Mouse (Mus musculus): ENCODE measurements around the gene Fam69a. TPM values are rescaled to one million over a fixed set of nuclear protein-coding genes. Genes with fewer than 3 reads are reported as not detected.
"Not testable (repeated sequence)": the region's sequence is repeated elsewhere in the genome, so short reads cannot be mapped to it uniquely, and the experiment has no call there.

Gene Fam69a
- polyA plus RNA-seq, 1 experiment from 2014 or later, result 20.9 TPM

GRCm38 (mm10) chr5:107960532-107961202, 26.2 kb downstream of the Fam69a start:
- H3K9me3 ChIP-seq, result no peaks in the 10 kb centered on the region
- no peak overlapping the region for H3K27ac ChIP-seq
- no peak overlapping the region for H3K4me3 ChIP-seq (replicated peaks)
- H3K27me3 ChIP-seq (replicated peaks), result no peaks in the 10 kb centered on the region
- WGBS, result 62% methylated on average over 14 of the region's 14 CpGs
- H3K4me1 ChIP-seq (replicated peaks), result peaks cover 7% of the 10 kb centered on the region; the same call in 1 of the 2 replicates
- ATAC-seq, result peak; percentile 61; the same call in 1 of the 2 replicates
- H3K36me3 ChIP-seq, result no peaks in the 10 kb centered on the region
- H3K9ac ChIP-seq, result no peak overlapping the region
- H3K4me2 ChIP-seq (replicated peaks), result peak overlapping the region; percentile 39

DNA sequence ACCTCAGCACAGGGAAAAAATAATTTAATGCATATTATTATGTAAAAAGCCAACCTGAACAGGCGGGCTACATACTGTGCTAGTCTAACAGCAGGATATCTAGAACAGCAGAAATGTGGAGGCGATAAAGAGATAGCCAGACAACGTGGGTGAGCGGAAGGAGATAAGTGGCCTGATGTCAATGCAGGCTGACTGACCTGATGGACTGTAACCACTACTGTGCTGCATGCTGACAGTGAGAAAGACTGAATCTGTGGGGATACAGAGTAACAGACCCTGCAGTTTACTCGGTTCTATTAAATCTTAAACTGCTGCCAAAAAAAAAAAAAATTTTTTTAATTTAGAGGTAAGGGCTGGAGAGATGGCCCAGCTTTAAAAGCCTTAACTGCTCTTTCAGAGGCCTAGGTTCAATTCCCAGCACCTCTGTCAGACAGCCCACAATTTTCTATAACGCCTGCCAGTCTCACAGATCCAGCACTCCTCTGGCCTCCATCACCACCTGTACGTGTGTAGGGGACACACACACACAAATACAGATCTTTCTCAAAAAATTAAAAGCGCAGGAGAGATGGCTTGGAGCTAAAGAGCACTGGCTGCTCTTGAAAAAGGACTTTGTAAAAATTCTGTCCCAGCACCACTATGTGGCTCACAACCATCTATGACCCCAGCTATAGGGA, 27.1 kb downstream of the Fam69a start:
- H3K9me3 ChIP-seq, result no peaks in the 10 kb centered on the region
- WGBS, result 87% methylated on average over 8 of the region's 8 CpGs
- no peak for ATAC-seq

DNA sequence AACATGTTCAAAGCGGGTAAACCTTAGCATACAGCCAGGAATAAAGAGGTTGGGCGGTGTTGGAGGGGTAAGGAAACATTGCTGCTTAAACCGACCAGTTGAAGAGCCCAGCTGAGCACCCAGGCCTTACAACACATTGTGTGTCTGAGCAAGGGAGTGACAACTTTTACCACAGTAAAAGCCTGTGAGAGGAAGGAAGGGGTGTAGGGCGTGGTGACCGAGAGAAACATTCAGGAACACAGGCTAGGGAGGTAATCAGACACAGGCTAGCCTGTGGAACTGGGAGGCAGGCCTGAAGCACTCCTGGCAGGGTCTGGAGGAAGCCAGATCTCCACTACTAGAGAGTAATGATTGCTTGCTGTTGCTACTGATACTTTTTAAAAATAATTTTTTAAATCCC, 36.2 kb downstream of the Fam69a start:
- Histone ChIP-seq H3K27ac (no peak overlapping the region), H3K9me3 (no peaks in the 10 kb centered on the region), H3K9ac (no peak overlapping the region), H3K27me3 (replicated peaks) (no peaks in the 10 kb centered on the region), H3K4me3 (replicated peaks) (no peak overlapping the region), H3K4me2 (replicated peaks) (no peak overlapping the region), H3K36me3 (no peaks in the 10 kb centered on the region), H3K4me1 (replicated peaks) (no peaks in the 10 kb centered on the region)
- 80% methylated on average over 5 of the region's 5 CpGs for WGBS
- no peak for ATAC-seq

More for the DNA sequence above, 27.1 kb downstream of the Fam69a start:
- H3K4me1 ChIP-seq (replicated peaks), result peaks cover 3% of the 10 kb centered on the region; the same call in 1 of the 2 replicates
- no peak overlapping the region for H3K4me3 ChIP-seq (replicated peaks)
- H3K9ac ChIP-seq, result no peak overlapping the region
- no peaks in the 10 kb centered on the region for H3K36me3 ChIP-seq
- H3K27me3 ChIP-seq (replicated peaks), result no peaks in the 10 kb centered on the region
- no peak overlapping the region for H3K27ac ChIP-seq
- H3K4me2 ChIP-seq (replicated peaks), result no peak overlapping the region

DNA sequence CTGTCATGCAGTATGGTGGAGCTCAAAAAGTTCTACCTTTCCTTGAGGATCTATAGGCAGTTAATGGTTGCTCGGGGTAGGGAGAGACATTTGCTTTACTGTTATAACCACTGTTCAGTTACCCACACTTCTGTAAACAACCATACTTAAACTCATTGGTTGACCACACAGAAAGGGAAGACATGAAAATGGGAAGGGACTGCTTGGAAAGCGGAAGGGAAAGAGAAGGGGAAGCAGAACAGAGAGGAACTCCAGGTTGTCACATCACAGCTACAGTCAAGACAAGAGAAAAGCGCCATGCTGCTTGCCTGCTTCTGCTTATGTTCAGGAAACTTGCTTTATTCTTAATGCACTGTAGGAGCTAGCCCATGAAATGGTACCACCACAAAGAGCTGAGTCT, 37.3 kb downstream of the Fam69a start:
- H3K27ac ChIP-seq, result no peak overlapping the region
- no peaks in the 10 kb centered on the region for H3K27me3 ChIP-seq (replicated peaks)
- no peak overlapping the region for H3K4me3 ChIP-seq (replicated peaks)
- no peaks in the 10 kb centered on the region for H3K36me3 ChIP-seq
- 74% methylated on average over 3 of the region's 3 CpGs for WGBS
- no peak for ATAC-seq
- no peak overlapping the region for H3K9ac ChIP-seq
- H3K4me1 ChIP-seq (replicated peaks), result no peaks in the 10 kb centered on the region
- no peaks in the 10 kb centered on the region for H3K9me3 ChIP-seq
- H3K4me2 ChIP-seq (replicated peaks), result no peak overlapping the region

DNA sequence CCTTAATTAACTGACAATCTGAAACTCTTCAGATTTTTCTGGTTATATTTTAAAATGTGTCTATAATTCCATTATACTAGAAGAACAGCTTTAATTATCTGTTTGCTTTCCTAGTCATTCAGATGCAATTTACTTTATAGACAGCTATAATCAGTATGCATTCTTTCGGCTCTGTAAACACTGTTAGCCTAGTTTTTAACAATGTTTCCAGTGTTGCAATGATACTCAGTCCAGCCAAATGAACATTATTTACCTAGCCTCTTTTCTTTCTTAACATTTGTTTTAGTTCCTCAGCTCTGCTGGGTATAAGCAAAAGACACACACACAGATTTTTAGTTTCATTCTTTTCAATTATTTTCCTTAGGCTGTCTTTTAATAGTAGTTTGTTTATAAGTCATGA, 38.0 kb downstream of the Fam69a start:
- no peak overlapping the region for H3K9ac ChIP-seq
- no peaks in the 10 kb centered on the region for H3K27me3 ChIP-seq (replicated peaks)
- no peak overlapping the region for H3K4me3 ChIP-seq (replicated peaks)
- no peaks in the 10 kb centered on the region for H3K9me3 ChIP-seq
- no peak for ATAC-seq
- 66% methylated on average over 1 of the region's 1 CpGs for WGBS
- H3K4me1 ChIP-seq (replicated peaks), result no peaks in the 10 kb centered on the region
- no peak overlapping the region for H3K27ac ChIP-seq
- no peak overlapping the region for H3K4me2 ChIP-seq (replicated peaks)
- no peaks in the 10 kb centered on the region for H3K36me3 ChIP-seq

- no peaks in the 10 kb centered on the region for H3K27me3 ChIP-seq (replicated peaks)
- no peak overlapping the region for H3K27ac ChIP-seq
- no peak overlapping the region for H3K4me2 ChIP-seq (replicated peaks)
- no peak for ATAC-seq
- H3K4me1 ChIP-seq (replicated peaks), result no peaks in the 10 kb centered on the region
- no peak overlapping the region for H3K4me3 ChIP-seq (replicated peaks)
- 55% methylated on average over 2 of the region's 2 CpGs for whole genome bisulfite sequencing
- H3K9ac ChIP-seq, result no peak overlapping the region
- H3K36me3 ChIP-seq, result no peaks in the 10 kb centered on the region
- H3K9me3 ChIP-seq, result no peaks in the 10 kb centered on the region
Measured at GRCm38 (mm10) chr5:107947548-107947947, 39.3 kb downstream of the Fam69a start.

DNA sequence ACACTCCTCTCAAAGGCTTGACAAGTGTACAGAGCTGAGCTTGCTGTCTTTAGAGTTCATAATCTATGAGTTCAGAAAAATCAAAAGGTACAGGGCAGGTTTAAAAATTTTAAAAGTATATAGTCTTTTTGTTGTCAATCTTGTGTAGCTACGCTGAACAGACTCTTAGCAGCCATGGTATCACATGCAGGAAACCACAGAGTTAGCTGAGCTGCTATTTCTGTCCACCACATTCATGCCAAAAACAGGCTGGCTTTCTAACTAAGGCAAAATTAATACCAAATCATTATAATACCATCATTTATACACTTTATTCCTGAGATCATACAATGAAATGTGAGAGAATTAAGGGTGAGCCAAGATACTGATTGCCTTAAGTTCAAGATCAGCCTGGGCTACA, 40.4 kb downstream of the Fam69a start:
- Histone ChIP-seq H3K36me3 (no peaks in the 10 kb centered on the region), H3K9ac (no peak overlapping the region), H3K27ac (no peak overlapping the region), H3K4me1 (replicated peaks) (no peaks in the 10 kb centered on the region), H3K27me3 (replicated peaks) (no peaks in the 10 kb centered on the region), H3K9me3 (no peaks in the 10 kb centered on the region), H3K4me3 (replicated peaks) (no peak overlapping the region), H3K4me2 (replicated peaks) (no peak overlapping the region)
- WGBS, result 98% methylated on average over 1 of the region's 1 CpGs
- no peak for ATAC-seq

- Histone ChIP-seq H3K4me3 (replicated peaks) (no peak overlapping the region), H3K9me3 (no peaks in the 10 kb centered on the region), H3K9ac (no peak overlapping the region), H3K4me1 (replicated peaks) (no peaks in the 10 kb centered on the region), H3K27me3 (replicated peaks) (no peaks in the 10 kb centered on the region), H3K36me3 (no peaks in the 10 kb centered on the region), H3K4me2 (replicated peaks) (no peak overlapping the region), H3K27ac (no peak overlapping the region)
- WGBS, result 91% methylated on average over 6 of the region's 6 CpGs
- no peak for ATAC-seq
Measured at GRCm38 (mm10) chr5:107943526-107943925, 43.4 kb downstream of the Fam69a start.

DNA sequence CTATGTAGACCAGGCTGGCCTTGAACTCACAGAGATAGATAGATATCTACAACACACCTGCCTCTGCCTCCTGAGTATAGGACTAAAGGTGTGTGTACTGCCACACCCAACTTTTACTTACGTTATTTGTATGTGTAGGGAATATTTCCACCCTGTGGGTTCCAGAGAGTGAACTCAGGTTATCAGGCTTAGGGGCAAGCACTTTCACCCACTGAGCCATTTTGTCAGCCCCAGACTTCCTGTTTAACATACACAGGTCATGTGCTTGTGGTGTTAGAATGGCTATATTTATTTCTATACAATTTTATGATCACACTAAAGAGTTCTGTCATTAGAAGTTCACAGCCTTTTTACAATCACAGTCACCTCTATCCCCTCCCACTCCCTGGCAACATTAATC, 43.9 kb downstream of the Fam69a start:
- Histone ChIP-seq H3K4me3 (replicated peaks) (no peak overlapping the region), H3K4me1 (replicated peaks) (no peaks in the 10 kb centered on the region), H3K36me3 (no peaks in the 10 kb centered on the region), H3K9me3 (no peaks in the 10 kb centered on the region), H3K27me3 (replicated peaks) (no peaks in the 10 kb centered on the region), H3K27ac (no peak overlapping the region), H3K9ac (no peak overlapping the region), H3K4me2 (replicated peaks) (no peak overlapping the region)
- WGBS, result 67% methylated on average over 1 of the region's 1 CpGs
- ATAC-seq, result no peak

DNA sequence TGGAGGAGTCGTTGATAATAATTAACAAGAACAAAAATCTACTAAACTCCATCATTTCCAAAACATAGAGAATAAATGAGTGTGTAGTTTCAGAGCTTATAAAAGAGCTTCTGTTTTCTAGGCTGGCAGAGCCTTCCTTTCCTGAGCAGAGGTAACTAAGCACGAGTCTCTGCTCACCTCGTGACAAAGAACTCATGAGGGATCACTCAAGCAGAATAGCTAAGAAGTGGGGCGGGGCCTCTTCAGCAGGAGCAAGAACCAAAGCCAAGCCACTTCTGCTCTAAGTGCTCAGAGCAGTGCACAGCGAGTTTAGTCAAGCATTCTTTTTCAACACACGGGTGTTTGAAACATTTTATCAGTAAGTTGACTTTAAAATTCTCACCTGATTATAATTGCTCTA, 45.7 kb downstream of the Fam69a start:
- Histone ChIP-seq H3K4me1 (replicated peaks) (no peaks in the 10 kb centered on the region), H3K9me3 (no peaks in the 10 kb centered on the region), H3K27me3 (replicated peaks) (no peaks in the 10 kb centered on the region), H3K36me3 (no peaks in the 10 kb centered on the region), H3K27ac (no peak overlapping the region), H3K4me2 (replicated peaks) (no peak overlapping the region), H3K9ac (no peak overlapping the region), H3K4me3 (replicated peaks) (no peak overlapping the region)
- WGBS, result 55% methylated on average over 6 of the region's 6 CpGs
- ATAC-seq, result no peak

DNA sequence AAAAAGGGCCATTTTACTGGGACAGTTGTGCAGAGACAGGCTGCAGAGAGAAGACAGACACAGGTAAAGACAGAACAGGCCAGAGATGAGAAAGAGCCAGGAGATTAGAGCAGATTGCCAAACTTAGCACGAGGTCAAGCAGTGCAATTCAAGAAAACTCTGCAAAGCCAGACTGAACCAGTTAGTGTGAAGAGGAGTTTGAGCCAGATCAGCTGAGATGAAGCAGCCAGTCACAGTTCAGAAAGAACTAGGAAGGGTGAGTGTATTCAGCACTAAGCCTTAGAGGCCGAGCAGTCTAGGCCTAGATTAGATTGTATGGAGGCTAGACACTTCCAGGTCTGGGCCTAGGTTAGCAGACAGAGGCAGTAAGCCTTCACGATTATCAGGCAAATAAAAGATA, 47.2 kb downstream of the Fam69a start:
- ATAC-seq, result no peak
- H3K9ac ChIP-seq, result no peak overlapping the region
- no peak overlapping the region for H3K27ac ChIP-seq
- no peaks in the 10 kb centered on the region for H3K27me3 ChIP-seq (replicated peaks)
- H3K4me3 ChIP-seq (replicated peaks), result no peak overlapping the region
- no peaks in the 10 kb centered on the region for H3K9me3 ChIP-seq
- WGBS, result 82% methylated on average over 3 of the region's 3 CpGs
- no peaks in the 10 kb centered on the region for H3K36me3 ChIP-seq
- H3K4me2 ChIP-seq (replicated peaks), result no peak overlapping the region
- H3K4me1 ChIP-seq (replicated peaks), result no peaks in the 10 kb centered on the region

DNA sequence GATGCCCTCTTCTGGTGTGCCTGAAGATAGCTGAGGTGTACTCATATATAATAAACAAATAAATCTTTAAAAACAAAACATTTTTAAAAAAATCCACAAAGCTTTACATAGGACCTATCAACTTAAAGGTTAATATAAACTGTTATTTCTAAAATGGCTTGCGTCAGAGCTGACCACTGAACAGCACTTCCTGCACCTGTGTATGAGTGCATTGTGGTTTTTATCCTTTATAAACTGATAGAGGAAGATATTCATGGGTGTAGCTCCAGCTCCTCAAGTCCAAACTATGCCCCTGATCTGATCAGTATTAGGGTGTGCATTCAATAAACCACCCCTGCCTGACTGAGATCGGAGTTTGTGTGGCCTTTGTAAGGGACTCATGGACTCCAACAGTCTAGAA, 48.0 kb downstream of the Fam69a start:
- H3K4me2 ChIP-seq (replicated peaks), result no peak overlapping the region
- H3K4me3 ChIP-seq (replicated peaks), result no peak overlapping the region
- WGBS, result 87% methylated on average over 2 of the region's 2 CpGs
- no peak for ATAC-seq
- no peak overlapping the region for H3K27ac ChIP-seq
- H3K9ac ChIP-seq, result no peak overlapping the region
- H3K27me3 ChIP-seq (replicated peaks), result no peaks in the 10 kb centered on the region
- no peaks in the 10 kb centered on the region for H3K9me3 ChIP-seq
- no peaks in the 10 kb centered on the region for H3K4me1 ChIP-seq (replicated peaks)
- no peaks in the 10 kb centered on the region for H3K36me3 ChIP-seq

DNA sequence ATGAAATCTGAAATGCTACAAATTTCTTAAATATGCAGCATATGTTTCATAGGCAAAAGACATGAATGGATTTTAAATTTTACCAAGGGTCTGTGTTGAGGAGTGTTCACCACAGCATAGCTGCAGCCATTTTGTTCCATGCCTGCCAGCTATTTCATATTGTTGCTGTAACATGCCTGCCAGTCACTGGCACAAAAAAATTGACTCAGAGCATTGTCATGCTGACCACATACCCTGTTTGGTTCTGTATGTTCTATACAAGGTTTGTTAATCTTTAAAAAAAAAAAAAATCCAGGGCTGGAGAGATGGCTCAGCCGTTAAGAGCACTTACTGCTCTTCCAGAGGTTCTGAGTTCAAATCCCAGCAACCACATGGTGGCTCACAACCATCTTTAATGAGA, 48.4 kb downstream of the Fam69a start:
- not testable (repeated sequence) for H3K4me2 ChIP-seq (replicated peaks); ATAC-seq; H3K9ac ChIP-seq; H3K36me3 ChIP-seq; H3K27ac ChIP-seq; H3K27me3 ChIP-seq (replicated peaks); H3K4me1 ChIP-seq (replicated peaks); H3K9me3 ChIP-seq; H3K4me3 ChIP-seq (replicated peaks)
- 74% methylated on average over 1 of the region's 1 CpGs for WGBS
